In genomic region chr8:61732184-61732583, GRCm38 (mm10) we compare ENCODE assay signal across 23 mouse cellular contexts.
"Had no signal": no experiment of that assay in that cellular context is flagged by ENCODE, and none has a peak within 500 bp of the region (broad histone marks: within the 10 kb centered on the region; RNA-seq: fewer than 3 reads in every experiment).

No protein-coding gene starts in this region.

- DNase-seq: kidney, adult 18-20 months; kidney, postnatal 25 days; layer of hippocampus, adult 9-11 months; liver; liver, embryonic 13.5 days; lung, adult 2 months; lung, postnatal 14 days; right cerebral cortex, adult 18-20 months; right cerebral cortex, postnatal 14 days; right cerebral cortex, postnatal 4 days; spleen, adult 18-20 months; thymus, adult 18-20 months; thymus, postnatal 36 days had no signal

- H3K9me3 ChIP-seq: limb, embryonic 12.5 days; liver, embryonic 13.5 days; midbrain, embryonic 12.5 days; midbrain, embryonic 15.5 days; neural tube, embryonic 12.5 days; neural tube, embryonic 15.5 days; stomach, embryonic 15.5 days had no signal

- H3K27me3 ChIP-seq: limb, embryonic 12.5 days; liver, embryonic 13.5 days; midbrain, embryonic 12.5 days; midbrain, embryonic 15.5 days; neural tube, embryonic 12.5 days; neural tube, embryonic 15.5 days; stomach, embryonic 15.5 days had no signal

- H3K36me3 ChIP-seq: liver, embryonic 13.5 days; midbrain, embryonic 15.5 days; neural tube, embryonic 12.5 days; neural tube, embryonic 15.5 days; stomach, embryonic 15.5 days had no signal

- ATAC-seq: midbrain, embryonic 15.5 days had no signal

- H3K9ac ChIP-seq: limb, embryonic 12.5 days; liver, embryonic 13.5 days; midbrain, embryonic 12.5 days; midbrain, embryonic 15.5 days; neural tube, embryonic 12.5 days; neural tube, embryonic 15.5 days; stomach, embryonic 15.5 days had no signal

- H3K4me3 ChIP-seq: layer of hippocampus, adult 2 months; left cerebral cortex, adult 2 months; limb, embryonic 12.5 days; liver, embryonic 13.5 days; midbrain, embryonic 12.5 days; midbrain, embryonic 15.5 days; neural tube, embryonic 12.5 days; neural tube, embryonic 15.5 days; stomach, embryonic 15.5 days had no signal

- H3K4me1 ChIP-seq: liver, embryonic 13.5 days; midbrain, embryonic 15.5 days; neural tube, embryonic 12.5 days; neural tube, embryonic 15.5 days; stomach, embryonic 15.5 days had no signal

- H3K27ac ChIP-seq: kidney, postnatal 0 days; layer of hippocampus, adult 2 months; left cerebral cortex, adult 2 months; limb, embryonic 12.5 days; liver, embryonic 13.5 days; macrophage; midbrain, embryonic 12.5 days; midbrain, embryonic 15.5 days; neural tube, embryonic 12.5 days; neural tube, embryonic 15.5 days; stomach, embryonic 15.5 days had no signal

- H3K4me2 ChIP-seq: limb, embryonic 12.5 days; liver, embryonic 13.5 days; midbrain, embryonic 12.5 days; midbrain, embryonic 15.5 days; neural tube, embryonic 12.5 days; neural tube, embryonic 15.5 days; stomach, embryonic 15.5 days had no signal
